Comparison of ENCODE assay signal across 25 mouse cellular contexts in the genomic region with DNA sequence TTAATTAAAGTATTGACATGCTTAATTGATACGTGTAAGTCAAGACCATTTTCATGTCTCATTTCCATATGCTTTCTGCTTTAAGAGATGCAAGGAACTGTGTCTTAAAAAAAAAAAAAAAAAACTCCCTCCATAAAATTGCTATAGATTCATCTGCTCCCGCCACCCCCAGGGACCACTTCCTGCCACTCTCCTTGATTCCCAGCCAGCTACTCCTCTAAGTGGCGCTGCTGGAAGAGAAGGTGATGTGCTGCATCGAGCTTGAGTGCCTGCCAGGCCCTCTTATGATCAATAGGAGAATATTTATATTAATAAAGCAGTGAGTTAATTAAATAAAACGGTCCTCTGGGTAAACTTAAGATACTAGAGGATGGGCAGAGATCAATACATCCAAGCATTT.
A peak's percentile ranks its signal among the peaks of the same experiment; 100 is the strongest.
DNase-seq lines count a peak whose midpoint lies in the region; ATAC-seq and TF ChIP-seq lines count a peak whose summit lies in the region.
"Had no signal": no experiment of that assay in that cellular context is flagged by ENCODE, and none has a peak within 500 bp of the region (broad histone marks: within the 10 kb centered on the region; RNA-seq: fewer than 3 reads in every experiment).

No protein-coding gene starts in this region.

- H3K4me2 ChIP-seq in lung, embryonic 14.5 days: no peak overlapping the region
- H3K4me2 ChIP-seq: embryonic facial prominence, embryonic 12.5 days; embryonic facial prominence, embryonic 15.5 days; forebrain, embryonic 12.5 days; heart, embryonic 13.5 days; hindbrain, embryonic 12.5 days; hindbrain, embryonic 15.5 days had no signal

- no peaks in the 10 kb centered on the region for H3K4me1 ChIP-seq in lung, embryonic 14.5 days (ENCODE audit: insufficient read depth)
- H3K4me1 ChIP-seq: embryonic facial prominence, embryonic 15.5 days; heart, embryonic 13.5 days had no signal

- no peak overlapping the region for H3K9ac ChIP-seq in lung, embryonic 14.5 days
- H3K9ac ChIP-seq: embryonic facial prominence, embryonic 12.5 days; embryonic facial prominence, embryonic 15.5 days; forebrain, embryonic 12.5 days; heart, embryonic 13.5 days; hindbrain, embryonic 12.5 days; hindbrain, embryonic 15.5 days had no signal

- DNase-seq in embryo, embryonic 11 days: peak; percentile 22
- DNase-seq in embryo, embryonic 9.5 days (ENCODE audit: extremely low spot score): no peak
- DNase-seq in lung, embryonic 14.5 days: peak; percentile 13
- DNase-seq in lung, adult 18-20 months: no peak
- DNase-seq in retina, embryonic 14.5 days (ENCODE audit: low spot score): peak; percentile 48
- no peak for DNase-seq in retina, postnatal 1 day
- no peak for DNase-seq in heart, postnatal 10 days
- DNase-seq: adrenal gland, adult 2 months; adrenal gland, postnatal 14 days; cerebellum, adult 11-12 months; cerebellum, adult 8-10 months; cerebellum, postnatal 36 days; gastrocnemius, postnatal 10 days; gastrocnemius, postnatal 36 days; heart, adult 2 months had no signal

- no peaks in the 10 kb centered on the region for H3K9me3 ChIP-seq in lung, embryonic 14.5 days (ENCODE audit: low read depth, low read length)
- H3K9me3 ChIP-seq: embryonic facial prominence, embryonic 12.5 days; embryonic facial prominence, embryonic 15.5 days; forebrain, embryonic 12.5 days; heart, embryonic 10.5 days; heart, embryonic 13.5 days; hindbrain, embryonic 12.5 days; hindbrain, embryonic 15.5 days had no signal

- no peak overlapping the region for H3K4me3 ChIP-seq in lung, embryonic 14.5 days (ENCODE audit: low read depth, low read length)
- H3K4me3 ChIP-seq: embryonic facial prominence, embryonic 12.5 days; embryonic facial prominence, embryonic 15.5 days; forebrain, embryonic 12.5 days; heart, adult 2 months; heart, embryonic 10.5 days; heart, embryonic 13.5 days; hindbrain, embryonic 12.5 days; hindbrain, embryonic 15.5 days had no signal

- H3K27me3 ChIP-seq in lung, embryonic 14.5 days (ENCODE audit: insufficient read depth, low read length): no peaks in the 10 kb centered on the region
- H3K27me3 ChIP-seq: CH12.LX; embryonic facial prominence, embryonic 12.5 days; embryonic facial prominence, embryonic 15.5 days; heart, embryonic 13.5 days; hindbrain, embryonic 15.5 days had no signal

- H3K36me3 ChIP-seq in lung, embryonic 14.5 days (ENCODE audit: insufficient read depth): no peaks in the 10 kb centered on the region
- H3K36me3 ChIP-seq: embryonic facial prominence, embryonic 12.5 days; embryonic facial prominence, embryonic 15.5 days; forebrain, embryonic 12.5 days; G1E; heart, embryonic 10.5 days; heart, embryonic 13.5 days; hindbrain, embryonic 12.5 days; hindbrain, embryonic 15.5 days had no signal

- ATAC-seq in lung, embryonic 14.5 days (ENCODE audit: insufficient read depth): no peak
- ATAC-seq: forebrain, embryonic 16.5 days had no signal

- intact Hi-C loops in heart, postnatal 10 days (cut with DNase I): no loop called here

- H3K27ac ChIP-seq in lung, embryonic 14.5 days (ENCODE audit: low read depth): no peak overlapping the region
- H3K27ac ChIP-seq: embryonic facial prominence, embryonic 12.5 days; embryonic facial prominence, embryonic 15.5 days; forebrain, embryonic 12.5 days; heart, adult 2 months; heart, embryonic 10.5 days; heart, embryonic 13.5 days; hindbrain, embryonic 12.5 days; hindbrain, embryonic 15.5 days had no signal

- no peak for TF ChIP-seq CTCF in lung, embryonic 14.5 days (IDR thresholded peaks at IDR 0.05; ENCODE audit: low read depth)

- WGBS in lung, embryonic 14.5 days: 43% methylated on average over 5 of the region's 5 CpGs

Comparison
In these comparisons a context has a peak if more than half of its experiments do, and no peak if none do; other contexts are left out.
1. DNase-seq: peak in embryo, embryonic 11 days (single experiment), lung, embryonic 14.5 days (single experiment) and retina, embryonic 14.5 days (single experiment); none in embryo, embryonic 9.5 days (single experiment), lung, adult 18-20 months (0 of 2), retina, postnatal 1 day (single experiment) and heart, postnatal 10 days (0 of 2).